Mouse (Mus musculus) liver, embryonic 18 days (tissue): Measurements from ENCODE around the gene Rfc3. TPM values are rescaled to one million over a fixed set of nuclear protein-coding genes. Genes with fewer than 3 reads are reported as not detected.

ENCODE experiments used
- polyA plus RNA-seq: library from polyadenylated mRNA; depleted of rRNA; stranded (reverse); fragments of >200 nt; gene quantifications from 2 replicates; pipeline ENCODE4 v1.2.3, GENCODE M21; 2012; rRNA removed

The Rfc3 gene
- polyA plus RNA-seq: 14.8 and 16.9 TPM in 2 replicates

DNA sequence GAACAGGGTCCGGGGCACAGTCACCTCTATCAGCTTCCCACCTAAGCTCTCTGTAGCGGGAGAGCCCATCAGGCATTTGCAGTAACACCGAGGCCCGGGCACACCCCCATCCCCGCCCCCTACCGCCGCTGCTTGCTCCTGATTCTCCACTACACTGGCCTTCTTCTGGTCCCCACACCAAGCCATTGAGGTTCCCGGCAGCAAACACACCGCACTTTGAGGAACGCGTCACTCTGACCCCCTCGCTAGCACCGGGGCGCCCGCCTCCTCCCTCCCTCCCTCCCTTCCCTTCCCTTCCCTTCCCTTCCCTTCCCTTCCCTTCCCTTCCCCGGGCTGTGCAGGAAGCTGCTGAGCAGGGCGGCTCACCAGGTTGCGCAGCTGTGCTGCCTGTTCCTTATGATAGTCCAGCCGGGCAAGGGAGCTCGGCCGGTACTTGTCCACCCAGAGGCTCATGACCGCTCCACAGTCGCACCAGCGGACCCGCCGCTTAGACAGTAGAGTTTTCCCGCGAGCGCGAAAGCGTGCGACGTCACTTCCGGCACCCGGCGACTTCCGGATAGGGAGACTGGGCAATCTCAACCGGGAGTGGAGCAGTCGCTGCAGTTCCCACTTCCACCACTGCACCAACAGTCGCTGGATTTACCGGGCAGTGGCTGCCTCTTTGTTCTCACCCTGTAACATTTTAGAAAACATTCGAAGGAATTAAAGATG, at the start of gene Rfc3:
TSS of gene Rfc3 (minus strand) at position 543 of the 711 bp plus-strand sequence.

DNA sequence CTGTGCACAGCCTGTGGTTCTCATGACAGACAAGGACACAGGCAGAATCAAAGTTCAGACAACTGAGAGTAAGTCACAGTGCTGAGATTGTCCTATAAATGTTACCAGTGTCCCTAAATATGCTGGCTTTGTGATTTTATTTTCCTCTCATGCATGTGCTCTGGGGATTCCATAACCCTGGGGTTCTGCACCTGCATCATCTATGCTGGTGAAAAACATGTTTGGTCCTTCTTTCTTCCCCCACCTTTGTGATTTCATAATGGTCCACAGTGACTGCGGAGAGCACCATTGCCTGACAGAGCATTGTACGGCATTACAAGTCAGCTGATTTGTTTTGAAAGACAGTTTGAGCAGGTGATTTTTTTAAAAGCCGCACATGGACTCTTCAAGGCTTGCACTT, 45.1 kb downstream of the Rfc3 start, which contains the start of gene Vmn2r18:
TSS of gene Vmn2r18 (minus strand) at position 101 of the 400 bp plus-strand sequence.

Other genes with a start within 250 kb of the Rfc3 start
- gene Gm42906, start 223.1 kb downstream of the Rfc3 start, polyA plus RNA-seq: not detected in 2 replicates
- gene Vmn2r18, start 45.2 kb downstream of the Rfc3 start, polyA plus RNA-seq: not detected in 2 replicates